Mouse (Mus musculus) liver, embryonic 14.5 days (tissue): ENCODE data around the gene Toe1.

Experiments used
- CTCF ChIP-seq: IDR thresholded peaks from 2 replicates; pipeline ENCODE4 v1.5.1; 2016; ENCODE audit warnings: antibody characterized with exemption, low read depth, control low read depth
- EP300 ChIP-seq: IDR thresholded peaks from 2 replicates; pipeline ENCODE4 v1.6.1; 2016; ENCODE audit warnings: antibody characterized with exemption, low read depth

DNA sequence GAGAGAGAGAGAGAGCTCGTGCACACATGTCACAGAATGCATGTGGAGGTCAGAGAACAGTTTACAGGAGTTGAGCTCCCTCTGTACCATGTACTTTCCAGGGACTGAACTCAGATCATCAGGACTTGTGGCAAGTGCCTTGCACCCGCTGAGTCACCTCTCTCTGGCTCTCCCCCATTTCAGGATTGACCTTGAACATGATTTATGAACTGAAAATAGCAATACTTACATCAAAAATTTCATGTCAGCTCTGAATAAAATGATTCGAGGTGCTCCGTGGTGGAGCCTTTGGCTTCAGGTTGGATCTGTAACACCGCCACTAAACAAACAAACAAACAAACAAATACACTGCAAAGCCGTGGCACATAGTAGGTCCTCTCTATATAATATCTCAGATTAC, 33.4 kb upstream of the Toe1 start:
- TF ChIP-seq CTCF (no peak), EP300 (no peak)
